In genomic region chr10:28164250-28164649, GRCm38 (mm10) we compare ENCODE assay signal across 9 mouse cellular contexts.
A peak's percentile ranks its signal among the peaks of the same experiment; 100 is the strongest.
DNase-seq lines count a peak whose midpoint lies in the region; ATAC-seq and TF ChIP-seq lines count a peak whose summit lies in the region.
"Had no signal": no experiment of that assay in that cellular context is flagged by ENCODE, and none has a peak within 500 bp of the region (broad histone marks: within the 10 kb centered on the region; RNA-seq: fewer than 3 reads in every experiment).

No protein-coding gene starts in this region.

- peaks cover 14% of the 10 kb centered on the region for H3K4me1 ChIP-seq in hindbrain, postnatal 0 days (ENCODE audit: insufficient read depth, low read length)
- no peaks in the 10 kb centered on the region for H3K4me1 ChIP-seq in hindbrain, embryonic 11.5 days (replicated peaks; ENCODE audit: control insufficient read depth, insufficient read depth, low read length)
- H3K4me1 ChIP-seq in forebrain, embryonic 10.5 days: no peaks in the 10 kb centered on the region

- peak; percentile 21 for DNase-seq in adrenal gland, adult 2 months
- DNase-seq in adrenal gland, adult 8-10 months: no peak
- peak; percentile 63 for DNase-seq in hindbrain, postnatal 0 days (ENCODE audit: low spot score)
- DNase-seq in hindbrain, embryonic 11.5 days (ENCODE audit: low spot score): no peak
- DNase-seq in urinary bladder, postnatal 14 days (ENCODE audit: low spot score): peak; percentile 30
- DNase-seq in urinary bladder, postnatal 25 days (ENCODE audit: low spot score): no peak
- DNase-seq in layer of hippocampus, adult 9-11 months: no peak
- DNase-seq in forebrain, embryonic 10.5 days (ENCODE audit: extremely low spot score, low spot score): no peak

- no peaks in the 10 kb centered on the region for H3K9me3 ChIP-seq in hindbrain, postnatal 0 days (ENCODE audit: low read length)
- no peaks in the 10 kb centered on the region for H3K9me3 ChIP-seq in hindbrain, embryonic 11.5 days (ENCODE audit: control insufficient read depth, low read length)
- H3K9me3 ChIP-seq in forebrain, embryonic 10.5 days: no peaks in the 10 kb centered on the region
- H3K9me3 ChIP-seq: embryonic facial prominence, embryonic 12.5 days had no signal

- no peaks in the 10 kb centered on the region for H3K27me3 ChIP-seq in hindbrain, postnatal 0 days (ENCODE audit: insufficient read depth, low read length)
- H3K27me3 ChIP-seq in hindbrain, embryonic 11.5 days (ENCODE audit: control insufficient read depth, insufficient read depth, low read length): no peaks in the 10 kb centered on the region
- no peaks in the 10 kb centered on the region for H3K27me3 ChIP-seq in forebrain, embryonic 10.5 days (ENCODE audit: poor library complexity, severe bottlenecking)
- H3K27me3 ChIP-seq: embryonic facial prominence, embryonic 12.5 days had no signal

- H3K4me3 ChIP-seq in hindbrain, postnatal 0 days (ENCODE audit: low read length): no peak overlapping the region
- no peak overlapping the region for H3K4me3 ChIP-seq in hindbrain, embryonic 11.5 days (ENCODE audit: low read depth, low read length)
- no peak overlapping the region for H3K4me3 ChIP-seq in forebrain, embryonic 10.5 days
- H3K4me3 ChIP-seq: embryonic facial prominence, embryonic 12.5 days had no signal

- no peak for ATAC-seq in hindbrain, postnatal 0 days
- no peak for ATAC-seq in hindbrain, embryonic 11.5 days (ENCODE audit: low FRiP score)

- no peak for TF ChIP-seq CTCF in hindbrain, postnatal 0 days (IDR thresholded peaks at IDR 0.05; ENCODE audit: low read depth)

- no peak overlapping the region for H3K4me2 ChIP-seq in hindbrain, postnatal 0 days (ENCODE audit: low read depth, low read length)
- H3K4me2 ChIP-seq in hindbrain, embryonic 11.5 days (replicated peaks; ENCODE audit: low read depth, low read length): no peak overlapping the region
- H3K4me2 ChIP-seq: embryonic facial prominence, embryonic 12.5 days had no signal

- H3K36me3 ChIP-seq in hindbrain, postnatal 0 days (ENCODE audit: insufficient read depth, low read length): no peaks in the 10 kb centered on the region
- no peaks in the 10 kb centered on the region for H3K36me3 ChIP-seq in hindbrain, embryonic 11.5 days (ENCODE audit: control insufficient read depth, insufficient read depth, low read length)
- no peaks in the 10 kb centered on the region for H3K36me3 ChIP-seq in forebrain, embryonic 10.5 days (replicated peaks)
- H3K36me3 ChIP-seq: embryonic facial prominence, embryonic 12.5 days had no signal

- H3K9ac ChIP-seq in hindbrain, postnatal 0 days (replicated peaks; ENCODE audit: low read length): no peak overlapping the region
- H3K9ac ChIP-seq in hindbrain, embryonic 11.5 days (ENCODE audit: low read depth, low read length): no peak overlapping the region
- H3K9ac ChIP-seq: embryonic facial prominence, embryonic 12.5 days had no signal

- no peak overlapping the region for H3K27ac ChIP-seq in hindbrain, postnatal 0 days
- H3K27ac ChIP-seq in hindbrain, embryonic 11.5 days (ENCODE audit: low read depth, low read length): no peak overlapping the region
- no peak overlapping the region for H3K27ac ChIP-seq in forebrain, embryonic 10.5 days
- H3K27ac ChIP-seq: embryonic facial prominence, embryonic 12.5 days had no signal

Comparison
In these comparisons a context has a peak if more than half of its experiments do, and no peak if none do; other contexts are left out.
1. DNase-seq: peak in adrenal gland, adult 2 months (single experiment), hindbrain, postnatal 0 days (single experiment) and urinary bladder, postnatal 14 days (single experiment); none in adrenal gland, adult 8-10 months (single experiment), hindbrain, embryonic 11.5 days (single experiment), urinary bladder, postnatal 25 days (single experiment), layer of hippocampus, adult 9-11 months (single experiment) and forebrain, embryonic 10.5 days (single experiment).